Mouse (Mus musculus) c-Kit-negative CD71-positive TER-119-positive erythroid progenitor cells, embryonic 14.5 days (primary cell): ENCODE data around the gene Dock8.
A peak's percentile ranks its signal among the peaks of the same experiment; 100 is the strongest.

ENCODE experiments used
- DNase-seq: peaks from one replicate; pipeline ENCODE4 v3.0.0-alpha.2; 2013; ENCODE audit warnings: low read depth, low spot score

The Dock8 gene

GRCm38 (mm10) chr19:24999201-24999886 lies at the start of gene Dock8:
Gene Dock8 (plus strand): TSS chr19:24999534.
- DNase-seq: peak; percentile 27

GRCm38 (mm10) chr19:24958531-24958930 lies 40.8 kb upstream of the Dock8 start:
- peak; percentile 48 for DNase-seq

DNA sequence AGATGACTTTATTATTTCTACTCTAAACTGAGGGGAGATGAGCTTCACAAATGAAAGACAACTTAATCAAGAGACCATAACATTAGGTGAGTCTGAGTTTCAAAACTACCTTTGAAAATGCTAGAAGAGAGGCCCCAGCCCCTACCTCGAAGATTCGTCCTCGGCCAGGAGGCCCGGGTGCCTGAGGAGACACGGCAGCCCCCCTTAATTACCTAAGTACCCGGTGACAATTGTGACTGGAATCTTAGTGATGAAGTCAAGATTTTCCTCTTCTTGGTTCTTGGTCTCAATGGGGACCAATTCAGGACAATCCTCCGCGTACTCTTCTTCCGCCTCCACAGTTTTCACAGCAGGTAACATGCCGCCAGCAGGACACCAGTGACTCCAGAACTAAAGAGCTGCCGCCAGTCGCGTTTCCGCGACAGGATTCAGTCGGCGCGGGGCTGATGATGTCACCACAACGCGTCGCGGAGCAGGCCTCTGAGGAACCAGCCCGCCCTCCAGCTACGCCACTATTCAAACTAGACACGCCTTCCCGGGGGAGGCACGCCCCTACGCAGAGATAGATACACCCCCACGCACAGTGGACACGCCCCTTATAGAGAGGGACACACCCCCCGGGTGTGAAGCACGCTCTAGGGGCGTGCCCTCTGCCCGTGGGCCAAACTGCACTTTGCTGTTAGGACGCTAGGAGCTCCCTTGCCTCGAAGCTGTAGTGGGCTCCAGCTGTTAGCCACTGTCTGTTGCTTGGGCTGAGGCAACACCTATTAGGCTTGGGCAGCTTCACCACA lies 38.0 kb upstream of the Dock8 start, which contains the start of gene Cbwd1:
Gene Cbwd1, minus strand, starts transcription at position 439 of the 791 bp plus-strand sequence.
- DNase-seq: peak; percentile 98

- DNase-seq: no peak
These were observed 33.1 kb upstream of the Dock8 start for GRCm38 (mm10) chr19:24966203-24966602.

GRCm38 (mm10) chr19:24966941-24967340 lies 32.4 kb upstream of the Dock8 start:
- no peak for DNase-seq

GRCm38 (mm10) chr19:24971307-24971706 lies 28.0 kb upstream of the Dock8 start:
- DNase-seq: no peak

- DNase-seq: no peak
These were observed 26.5 kb upstream of the Dock8 start for GRCm38 (mm10) chr19:24972701-24973390.

- DNase-seq: no peak
These were observed 21.3 kb upstream of the Dock8 start for GRCm38 (mm10) chr19:24977991-24978390.

DNA sequence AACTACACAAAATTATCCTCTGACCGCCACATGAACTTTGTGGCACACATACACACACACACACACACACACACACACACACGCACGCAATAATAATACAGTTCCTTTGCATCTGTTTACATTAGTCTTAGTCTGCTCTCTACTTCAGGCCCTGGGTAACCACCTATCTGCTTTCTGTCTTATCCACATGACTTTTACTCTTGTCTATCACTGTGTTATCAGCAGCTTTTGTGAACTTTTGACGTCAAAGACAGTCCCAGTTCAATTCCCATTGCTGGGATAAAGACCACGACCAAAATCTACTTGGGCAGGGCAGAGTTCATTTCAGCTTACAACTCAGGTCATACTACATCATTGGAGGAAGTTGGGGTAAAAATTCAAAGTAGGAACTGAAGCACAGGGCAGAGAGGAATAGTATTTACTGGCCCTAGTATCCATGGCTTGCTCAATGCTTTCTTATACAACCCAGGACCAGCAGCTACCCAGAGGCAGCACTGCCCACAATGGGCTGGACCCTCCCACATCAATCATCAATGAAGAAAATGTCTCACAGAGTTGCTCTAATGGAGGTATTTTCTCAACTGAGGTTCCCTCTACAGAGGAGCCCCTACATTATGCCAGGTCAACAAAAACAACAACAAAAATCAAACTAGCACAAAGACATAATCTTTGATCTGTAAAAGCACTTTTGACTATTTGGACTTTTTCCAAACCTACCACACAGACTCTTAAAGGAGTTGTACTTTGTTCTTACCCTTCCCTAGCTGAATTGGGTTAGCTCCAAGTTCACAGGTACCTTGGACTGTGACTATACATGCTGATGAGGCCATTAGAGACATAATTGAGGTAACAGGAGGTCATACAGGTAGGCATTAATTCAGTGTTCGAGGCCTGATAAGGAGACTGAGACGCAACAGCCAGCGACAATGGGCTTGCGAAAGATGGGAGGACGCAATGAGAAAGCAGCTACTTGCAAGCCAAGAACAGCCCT lies 20.2 kb upstream of the Dock8 start:
- no peak for DNase-seq

GRCm38 (mm10) chr19:24981294-24981693 lies 18.0 kb upstream of the Dock8 start:
- DNase-seq: no peak

- no peak for DNase-seq
These were observed 16.3 kb upstream of the Dock8 start for GRCm38 (mm10) chr19:24983050-24983449.

DNA sequence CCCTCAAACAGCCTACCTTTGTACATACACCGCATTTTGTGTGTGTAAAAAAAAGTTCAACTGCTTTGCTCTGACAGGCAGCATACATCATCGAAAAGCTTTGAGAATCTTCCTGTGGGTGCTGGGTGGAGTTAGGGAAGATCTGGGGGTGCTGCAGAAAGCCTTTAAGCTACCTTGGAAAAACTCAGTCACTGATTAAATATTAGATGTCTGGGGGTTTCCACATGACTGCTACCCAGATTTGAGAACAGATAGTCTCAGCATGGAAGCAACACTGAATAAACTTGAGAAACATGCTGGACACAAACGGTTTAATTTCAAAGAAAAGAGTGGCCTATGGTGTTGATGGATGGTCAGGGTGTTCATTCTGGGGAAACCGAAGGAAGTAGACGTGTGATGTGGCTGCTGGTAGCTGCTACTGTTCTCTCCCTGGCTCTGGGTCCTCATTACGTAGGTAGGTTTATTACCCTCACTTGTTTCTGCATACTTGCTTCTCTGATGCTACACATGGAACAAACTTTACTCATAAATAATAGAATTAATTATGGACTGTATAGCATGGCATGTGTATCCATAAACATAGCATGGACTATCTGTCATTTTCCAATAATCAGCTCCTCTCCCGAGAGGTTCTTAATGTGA lies 15.4 kb upstream of the Dock8 start:
- DNase-seq: no peak

DNA sequence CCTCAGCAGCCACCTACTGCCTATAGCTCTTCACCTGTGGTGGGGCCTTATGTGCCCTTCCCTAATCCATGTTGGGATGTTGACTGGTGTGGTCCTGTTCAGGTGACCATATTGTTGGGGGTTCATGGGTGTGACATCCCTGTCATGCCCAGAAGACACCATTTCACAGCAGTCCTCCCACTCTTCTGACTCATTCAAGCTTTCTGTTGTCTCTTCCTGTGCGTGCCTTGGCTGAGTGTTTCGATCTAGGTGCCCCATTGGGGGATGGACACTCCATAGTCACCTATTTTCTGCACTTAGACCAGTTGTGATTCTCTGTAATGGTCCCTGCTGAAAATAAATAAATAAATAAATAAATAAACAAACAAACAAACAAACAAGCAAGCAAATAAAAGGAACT lies 14.3 kb upstream of the Dock8 start:
- DNase-seq: no peak

GRCm38 (mm10) chr19:24987355-24987754 lies 12.0 kb upstream of the Dock8 start:
- DNase-seq: no peak

GRCm38 (mm10) chr19:24988831-24989230 lies 10.5 kb upstream of the Dock8 start:
- DNase-seq: no peak

DNA sequence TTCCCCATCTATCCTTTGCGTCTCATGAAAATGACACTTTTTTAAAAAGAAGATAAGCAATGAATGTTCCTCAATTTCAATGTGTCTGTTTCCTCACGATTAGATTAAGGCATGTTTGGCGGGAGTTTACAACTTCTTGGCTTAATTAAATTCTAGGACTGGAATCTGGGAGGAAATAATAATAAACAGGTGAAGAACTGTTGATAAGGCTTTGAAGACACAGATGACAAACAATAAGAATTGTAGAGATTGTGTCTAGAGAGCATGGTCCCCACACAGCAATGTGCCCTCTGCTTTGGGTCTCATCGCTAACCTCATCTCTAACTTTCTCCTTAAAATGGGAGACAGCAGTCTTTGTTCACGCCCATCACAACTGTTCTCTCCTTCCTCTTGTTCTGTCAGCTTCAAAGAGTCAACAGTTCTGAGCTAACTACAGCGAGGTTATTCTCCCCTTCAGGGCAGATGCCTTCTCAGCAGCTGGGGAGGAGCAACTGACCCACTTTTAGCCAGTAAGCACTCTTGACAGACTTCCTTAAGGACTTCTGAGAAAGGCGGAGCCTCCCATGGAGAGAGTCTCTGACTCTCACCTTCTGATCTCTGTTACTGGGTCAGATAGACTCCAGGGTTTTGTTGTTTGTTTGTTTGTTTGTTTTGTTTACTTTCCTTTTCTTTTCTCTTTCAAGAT lies 9.1 kb upstream of the Dock8 start:
- DNase-seq: no peak

DNA sequence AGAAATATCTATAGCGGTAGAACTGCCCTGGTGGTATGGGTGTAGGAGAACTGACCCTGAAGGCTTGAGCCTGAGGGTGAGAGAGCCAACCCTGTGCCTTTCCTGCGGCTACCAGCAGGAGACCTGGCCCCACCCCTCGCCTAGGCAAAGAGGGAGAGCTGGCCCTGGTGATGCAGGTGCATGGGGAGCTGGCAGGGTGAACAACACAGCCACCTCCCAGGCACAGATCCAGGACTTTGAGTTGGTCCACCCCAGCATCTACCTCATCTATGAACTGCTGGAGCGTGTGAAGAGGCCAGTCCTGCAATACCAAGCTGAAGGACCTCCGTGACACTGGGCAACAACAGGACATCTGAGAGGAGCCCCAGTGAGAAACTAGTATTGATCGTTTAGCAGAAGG lies 5.8 kb upstream of the Dock8 start:
- DNase-seq: no peak

DNA sequence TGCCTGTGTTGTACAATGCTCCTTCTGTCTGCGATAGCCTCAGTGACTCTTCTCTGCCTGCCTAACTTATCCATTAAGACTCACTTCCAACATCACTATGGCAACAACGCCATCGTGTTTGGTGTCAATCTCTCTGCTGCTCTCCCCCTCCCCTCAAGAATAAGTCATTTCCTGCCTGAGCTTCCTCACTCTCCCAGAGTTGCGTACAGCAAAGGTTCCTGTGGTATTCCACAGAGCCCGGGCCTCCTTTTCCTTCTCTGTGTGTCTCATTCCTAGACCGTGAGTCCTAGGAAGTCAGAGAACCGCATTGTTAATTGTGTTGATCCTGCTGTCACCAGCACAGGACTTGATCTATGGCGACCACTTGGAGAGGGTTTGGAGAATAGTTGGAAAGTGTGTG lies 4.4 kb upstream of the Dock8 start:
- DNase-seq: no peak

DNA sequence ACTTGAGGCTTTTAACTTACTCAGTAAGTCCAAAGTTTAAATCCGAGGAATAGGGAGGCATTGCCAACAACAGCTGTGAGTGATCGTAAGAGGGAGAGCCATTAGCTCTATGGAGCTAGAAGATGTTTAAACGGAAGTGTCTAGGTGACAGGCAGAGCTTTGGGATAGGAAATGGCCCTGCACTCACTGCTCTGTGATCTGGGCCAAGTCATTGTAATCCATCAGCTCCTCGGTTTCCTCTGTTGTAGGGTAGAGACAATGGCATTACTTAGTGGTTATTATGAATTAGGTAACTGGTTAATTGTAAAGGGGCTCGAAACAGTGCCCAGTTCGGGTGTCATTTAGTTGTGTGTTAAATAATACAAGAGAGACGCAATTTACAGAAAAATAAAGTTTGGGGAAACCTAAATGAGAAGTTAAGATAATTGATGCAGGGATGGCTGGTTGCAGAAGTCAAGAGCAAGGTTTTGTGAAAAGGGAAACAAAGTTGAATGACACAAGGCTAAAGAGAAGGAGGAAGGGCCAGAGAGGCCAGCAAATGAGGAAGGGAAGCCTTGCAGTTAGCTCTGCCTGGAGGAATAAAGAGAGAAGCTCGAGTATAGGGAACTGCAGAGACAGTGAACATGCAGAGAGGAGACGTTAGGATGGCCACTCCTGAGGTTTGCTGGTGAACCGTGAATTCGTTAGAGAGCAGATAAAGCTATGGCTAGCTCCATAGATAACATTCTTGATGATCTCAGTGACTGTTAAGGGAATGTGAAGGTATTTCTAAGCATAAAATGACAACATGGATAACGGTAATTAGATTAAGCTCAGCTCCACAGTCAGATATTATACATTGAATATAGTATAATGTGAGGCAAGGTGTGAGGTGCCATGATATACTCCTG lies 2.3 kb upstream of the Dock8 start:
- no peak for DNase-seq
